Mouse (Mus musculus) kidney, embryonic 15.5 days (tissue): ENCODE measurements around the gene Slirp. TPM values are rescaled to one million over a fixed set of nuclear protein-coding genes. Genes with fewer than 3 reads are reported as not detected.

Experiments
- ATAC-seq: fragments of 200-750 bp; cut with Nextera tagmentation; replicated peaks from 2 replicates; pipeline ENCODE4 v1.8.0; 2017; ENCODE audit warnings: moderate TSS enrichment; ENCODE audit not compliant: low FRiP score
- H3K27ac ChIP-seq: fragments of 300-500 bp; sonication (generic); 2 replicates; pipeline ENCODE4 v1.5.1; 2015; ENCODE audit warnings: mild to moderate bottlenecking, inconsistent platforms
- H3K27me3 ChIP-seq: fragments of 300-500 bp; sonication (generic); 2 replicates; pipeline ENCODE4 v1.6.1; 2015; ENCODE audit warnings: inconsistent platforms
- H3K36me3 ChIP-seq: fragments of 300-500 bp; sonication (generic); 2 replicates; pipeline ENCODE4 v1.6.1; 2015; ENCODE audit warnings: inconsistent platforms
- H3K4me1 ChIP-seq: fragments of 300-500 bp; sonication (generic); 2 replicates; pipeline ENCODE4 v1.6.1; 2015; ENCODE audit warnings: inconsistent platforms
- H3K4me2 ChIP-seq: fragments of 300-500 bp; sonication (generic); 2 replicates; pipeline ENCODE4 v1.6.1; 2015; ENCODE audit warnings: moderate library complexity, mild to moderate bottlenecking, inconsistent platforms
- H3K4me3 ChIP-seq: fragments of 300-500 bp; sonication (generic); replicated peaks from 2 replicates; pipeline ENCODE4 v1.5.1; 2015; ENCODE audit warnings: mild to moderate bottlenecking, inconsistent platforms
- H3K9ac ChIP-seq: fragments of 300-500 bp; sonication (generic); 2 replicates; pipeline ENCODE4 v1.6.1; 2015; ENCODE audit warnings: mild to moderate bottlenecking, inconsistent platforms
- H3K9me3 ChIP-seq: fragments of 300-500 bp; sonication (generic); replicated peaks from 2 replicates; pipeline ENCODE4 v1.6.1; 2016; ENCODE audit warnings: inconsistent platforms
- WGBS: fragments of 180-500 bp; shearing (Covaris S2); methylation state at CpG from one replicate; pipeline ENCODE4 v1.1.7; 2015; ENCODE audit warnings: mixed read lengths; 5-methylcytosine and 5-hydroxymethylcytosine counted together
- polyA plus RNA-seq: library from polyadenylated mRNA; unstranded; fragments of >200 nt; fragmentation: Nextera tagmentation; extraction: Ambion mirVana; gene quantifications from 2 replicates; pipeline ENCODE4 v1.2.1, GENCODE M21; 2015

Slirp gene
- polyA plus RNA-seq, result 310 and 326 TPM in 2 replicates

- H3K9ac ChIP-seq, result peak within 1 kb of the TSS; percentile 85
- peak within 1 kb of the TSS; percentile 73 for H3K4me3 ChIP-seq
- peak; percentile 91 for ATAC-seq
- peaks cover 24% of the 10 kb centered on the region for H3K4me1 ChIP-seq
- peak within 1 kb of the TSS; percentile 78 for H3K4me2 ChIP-seq
- H3K27me3 ChIP-seq, result no peaks in the 10 kb centered on the region
- under 1% methylated on average over 28 of the region's 28 CpGs for WGBS
- H3K36me3 ChIP-seq, result peaks cover 47% of the 10 kb centered on the region
- no peaks in the 10 kb centered on the region for H3K9me3 ChIP-seq
- peak within 1 kb of the TSS; percentile 91 for H3K27ac ChIP-seq
Observed at GRCm38 (mm10) chr12:87443700-87444122, at the start of gene Slirp, which contains the start of gene Alkbh1. Gene Slirp, plus strand, starts transcription at chr12:87443896. Gene Alkbh1, minus strand, starts transcription at chr12:87444017.

- Histone ChIP-seq H3K27ac (no peak overlapping the region), H3K36me3 (no peaks in the 10 kb centered on the region), H3K4me3 (no peak overlapping the region), H3K9ac (no peak overlapping the region), H3K4me2 (no peak overlapping the region), H3K27me3 (no peaks in the 10 kb centered on the region), H3K9me3 (no peaks in the 10 kb centered on the region), H3K4me1 (no peaks in the 10 kb centered on the region)
- WGBS, result 90% methylated on average over 6 of the region's 6 CpGs
- no peak for ATAC-seq
Observed at GRCm38 (mm10) chr12:87394316-87394715, 49.4 kb upstream of the Slirp start.

GRCm38 (mm10) chr12:87397126-87397525 is 46.6 kb upstream of the Slirp start:
- Histone ChIP-seq H3K27ac (no peak overlapping the region), H3K36me3 (no peaks in the 10 kb centered on the region), H3K4me1 (no peaks in the 10 kb centered on the region), H3K27me3 (no peaks in the 10 kb centered on the region), H3K9ac (no peak overlapping the region), H3K4me3 (no peak overlapping the region), H3K9me3 (no peaks in the 10 kb centered on the region), H3K4me2 (no peak overlapping the region)
- ATAC-seq, result no peak
- WGBS, result 74% methylated on average over 4 of the region's 4 CpGs

- Histone ChIP-seq H3K4me3 (no peak overlapping the region), H3K27me3 (no peaks in the 10 kb centered on the region), H3K4me1 (no peaks in the 10 kb centered on the region), H3K36me3 (no peaks in the 10 kb centered on the region), H3K4me2 (no peak overlapping the region), H3K27ac (no peak overlapping the region), H3K9me3 (no peaks in the 10 kb centered on the region), H3K9ac (no peak overlapping the region)
- no peak for ATAC-seq
- 63% methylated on average over 4 of the region's 4 CpGs for WGBS
Observed at GRCm38 (mm10) chr12:87397811-87398417, 45.8 kb upstream of the Slirp start.

- no peaks in the 10 kb centered on the region for H3K27me3 ChIP-seq
- no peak overlapping the region for H3K27ac ChIP-seq
- no peaks in the 10 kb centered on the region for H3K4me1 ChIP-seq
- H3K9me3 ChIP-seq, result no peaks in the 10 kb centered on the region
- 77% methylated on average over 10 of the region's 10 CpGs for WGBS
- H3K4me3 ChIP-seq, result no peak overlapping the region
- no peak for ATAC-seq
- no peaks in the 10 kb centered on the region for H3K36me3 ChIP-seq
- no peak overlapping the region for H3K4me2 ChIP-seq
- no peak overlapping the region for H3K9ac ChIP-seq
Observed at GRCm38 (mm10) chr12:87399119-87399819, 44.4 kb upstream of the Slirp start.

- H3K27ac ChIP-seq, result no peak overlapping the region
- H3K4me1 ChIP-seq, result no peaks in the 10 kb centered on the region
- 71% methylated on average over 6 of the region's 6 CpGs for WGBS
- ATAC-seq, result no peak
- no peak overlapping the region for H3K4me2 ChIP-seq
- no peak overlapping the region for H3K9ac ChIP-seq
- H3K9me3 ChIP-seq, result no peaks in the 10 kb centered on the region
- H3K36me3 ChIP-seq, result no peaks in the 10 kb centered on the region
- H3K4me3 ChIP-seq, result no peak overlapping the region
- H3K27me3 ChIP-seq, result no peaks in the 10 kb centered on the region
Observed at GRCm38 (mm10) chr12:87401883-87402282, 41.8 kb upstream of the Slirp start.

- H3K4me2 ChIP-seq, result no peak overlapping the region
- H3K4me3 ChIP-seq, result no peak overlapping the region
- H3K36me3 ChIP-seq, result no peaks in the 10 kb centered on the region
- H3K27ac ChIP-seq, result no peak overlapping the region
- no peak overlapping the region for H3K9ac ChIP-seq
- H3K4me1 ChIP-seq, result peaks cover 10% of the 10 kb centered on the region
- no peaks in the 10 kb centered on the region for H3K27me3 ChIP-seq
- no peaks in the 10 kb centered on the region for H3K9me3 ChIP-seq
- no peak for ATAC-seq
- WGBS, result 83% methylated on average over 4 of the region's 4 CpGs
Observed at GRCm38 (mm10) chr12:87405165-87405564, 38.5 kb upstream of the Slirp start.

GRCm38 (mm10) chr12:87405721-87406120 is 38.0 kb upstream of the Slirp start:
- 72% methylated on average over 3 of the region's 3 CpGs for WGBS
- Histone ChIP-seq H3K27ac (no peak overlapping the region), H3K4me1 (peaks cover 10% of the 10 kb centered on the region), H3K27me3 (no peaks in the 10 kb centered on the region), H3K9ac (no peak overlapping the region), H3K9me3 (no peaks in the 10 kb centered on the region), H3K4me3 (no peak overlapping the region), H3K36me3 (no peaks in the 10 kb centered on the region), H3K4me2 (no peak overlapping the region)
- no peak for ATAC-seq

GRCm38 (mm10) chr12:87407869-87408605 is 35.7 kb upstream of the Slirp start:
- Histone ChIP-seq H3K36me3 (no peaks in the 10 kb centered on the region), H3K4me3 (0 out of 2 replicates have a peak overlapping the region, but pooled peaks have one; percentile 4), H3K27me3 (no peaks in the 10 kb centered on the region), H3K4me2 (peak overlapping the region; percentile 41), H3K27ac (no peak overlapping the region), H3K9me3 (no peaks in the 10 kb centered on the region), H3K4me1 (peaks cover 10% of the 10 kb centered on the region), H3K9ac (no peak overlapping the region)
- 40% methylated on average over 21 of the region's 21 CpGs for WGBS
- ATAC-seq, result peak; percentile 52; the same call in 1 of the 2 replicates

GRCm38 (mm10) chr12:87409123-87409522 is 34.6 kb upstream of the Slirp start:
- no peaks in the 10 kb centered on the region for H3K36me3 ChIP-seq
- WGBS, result 81% methylated on average over 4 of the region's 4 CpGs
- H3K4me2 ChIP-seq, result no peak overlapping the region
- H3K4me3 ChIP-seq, result no peak overlapping the region
- no peaks in the 10 kb centered on the region for H3K27me3 ChIP-seq
- ATAC-seq, result no peak
- H3K9ac ChIP-seq, result no peak overlapping the region
- H3K4me1 ChIP-seq, result peaks cover 10% of the 10 kb centered on the region
- H3K9me3 ChIP-seq, result no peaks in the 10 kb centered on the region
- H3K27ac ChIP-seq, result no peak overlapping the region

GRCm38 (mm10) chr12:87410999-87411398 is 32.7 kb upstream of the Slirp start:
- Histone ChIP-seq H3K36me3 (no peaks in the 10 kb centered on the region), H3K27ac (no peak overlapping the region), H3K9me3 (no peaks in the 10 kb centered on the region), H3K9ac (no peak overlapping the region), H3K4me2 (no peak overlapping the region), H3K4me1 (peaks cover 10% of the 10 kb centered on the region), H3K4me3 (no peak overlapping the region), H3K27me3 (no peaks in the 10 kb centered on the region)
- 38% methylated on average over 7 of the region's 7 CpGs for WGBS
- ATAC-seq, result no peak
